16 mouse cellular contexts compared by ENCODE assay signal in the genomic region with DNA sequence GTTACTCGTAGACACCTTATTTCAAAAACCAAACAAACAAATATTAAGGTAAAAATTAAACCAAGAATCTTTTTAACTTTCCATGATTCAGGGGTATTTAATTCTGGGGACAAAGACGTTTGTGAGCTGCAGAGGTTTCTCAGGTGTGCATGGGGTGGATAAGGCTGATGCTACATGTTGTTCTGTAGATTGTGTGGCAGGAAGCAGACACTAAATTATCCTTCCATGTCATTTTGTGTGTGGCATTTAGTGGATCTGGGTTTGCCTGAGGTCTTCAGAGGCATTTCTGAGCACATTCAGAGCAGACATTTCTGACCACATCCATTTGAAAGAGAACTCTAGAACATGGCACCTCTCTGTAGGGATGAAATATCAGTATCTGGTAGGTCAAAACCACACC. TPM values are rescaled to one million over a fixed set of nuclear protein-coding genes. Genes with fewer than 3 reads are reported as not detected.
DNase-seq lines count a peak whose midpoint lies in the region; ATAC-seq and TF ChIP-seq lines count a peak whose summit lies in the region.
"Had no signal": no experiment of that assay in that cellular context is flagged by ENCODE, and none has a peak within 500 bp of the region (broad histone marks: within the 10 kb centered on the region; RNA-seq: fewer than 3 reads in every experiment).

No protein-coding gene starts in this region.

- no peak overlapping the region for H3K4me3 ChIP-seq in heart, embryonic 10.5 days
- H3K4me3 ChIP-seq in lung, postnatal 0 days (ENCODE audit: low read depth, low read length) = no peak overlapping the region
- no peak overlapping the region for H3K4me3 ChIP-seq in heart, embryonic 16.5 days (ENCODE audit: low read length)
- no peak overlapping the region for H3K4me3 ChIP-seq in liver, postnatal 0 days (ENCODE audit: low read depth, low read length)
- H3K4me3 ChIP-seq: embryonic facial prominence, embryonic 13.5 days; hindbrain, embryonic 10.5 days; midbrain, embryonic 12.5 days had no signal

- no peak for ATAC-seq in lung, postnatal 0 days
- ATAC-seq in heart, embryonic 16.5 days (replicated peaks; ENCODE audit: extremely low read depth, insufficient read depth, low FRiP score) = no peak
- no peak for ATAC-seq in liver, postnatal 0 days
- ATAC-seq: forebrain, postnatal 0 days had no signal

- TF ChIP-seq EP300 in lung, postnatal 0 days (IDR thresholded peaks at IDR 0.05) = no peak
- no peak for TF ChIP-seq EP300 in liver, postnatal 0 days (IDR thresholded peaks at IDR 0.05; ENCODE audit: low read depth)

- intact Hi-C loops in heart, postnatal 25 days (cut with DNase I) = loop anchor here (2.0 kb wide), 1 partner anchor 120 kb away; no protein-coding TSS in a partner anchor

- 72% methylated on average over 2 of the region's 2 CpGs for WGBS in heart, embryonic 10.5 days
- WGBS in lung, postnatal 0 days = 73% methylated on average over 2 of the region's 2 CpGs
- 79% methylated on average over 2 of the region's 2 CpGs for WGBS in heart, embryonic 16.5 days
- WGBS in liver, postnatal 0 days (ENCODE audit: insufficient replicate concordance) = 65% methylated on average over 2 of the region's 2 CpGs

- H3K4me1 ChIP-seq in heart, embryonic 10.5 days = peaks cover 71% of the 10 kb centered on the region
- peaks cover 26% of the 10 kb centered on the region; the same call in 1 of the 2 replicates for H3K4me1 ChIP-seq in lung, postnatal 0 days (ENCODE audit: insufficient read depth, low read depth, low read length)
- peaks cover 65% of the 10 kb centered on the region for H3K4me1 ChIP-seq in heart, embryonic 16.5 days (ENCODE audit: control insufficient read depth, insufficient read depth, low read length)
- H3K4me1 ChIP-seq in liver, postnatal 0 days (ENCODE audit: insufficient read depth) = peaks cover 49% of the 10 kb centered on the region

- H3K36me3 ChIP-seq in heart, embryonic 10.5 days = peaks cover 11% of the 10 kb centered on the region; the same call in 1 of the 2 replicates
- no peaks in the 10 kb centered on the region for H3K36me3 ChIP-seq in lung, postnatal 0 days (ENCODE audit: insufficient read depth, low read length)
- no peaks in the 10 kb centered on the region for H3K36me3 ChIP-seq in heart, embryonic 16.5 days (ENCODE audit: control insufficient read depth, insufficient read depth)
- no peaks in the 10 kb centered on the region for H3K36me3 ChIP-seq in liver, postnatal 0 days (replicated peaks; ENCODE audit: insufficient read depth, low read length)
- H3K36me3 ChIP-seq: embryonic facial prominence, embryonic 13.5 days; midbrain, embryonic 12.5 days had no signal

- no peaks in the 10 kb centered on the region for H3K27me3 ChIP-seq in heart, embryonic 10.5 days (ENCODE audit: insufficient read depth, poor library complexity, severe bottlenecking)
- H3K27me3 ChIP-seq in lung, postnatal 0 days (replicated peaks; ENCODE audit: insufficient read depth, low read length) = no peaks in the 10 kb centered on the region
- no peaks in the 10 kb centered on the region for H3K27me3 ChIP-seq in heart, embryonic 16.5 days (ENCODE audit: control insufficient read depth, insufficient read depth, low read length)
- H3K27me3 ChIP-seq in liver, postnatal 0 days (ENCODE audit: insufficient read depth, low read length) = no peaks in the 10 kb centered on the region
- H3K27me3 ChIP-seq: embryonic facial prominence, embryonic 13.5 days; midbrain, embryonic 12.5 days had no signal

- no peak overlapping the region for H3K9ac ChIP-seq in lung, postnatal 0 days (replicated peaks; ENCODE audit: low read depth)
- H3K9ac ChIP-seq in heart, embryonic 16.5 days (ENCODE audit: low read length) = no peak overlapping the region
- no peak overlapping the region for H3K9ac ChIP-seq in liver, postnatal 0 days (replicated peaks)
- H3K9ac ChIP-seq: embryonic facial prominence, embryonic 13.5 days; forebrain, postnatal 0 days; midbrain, embryonic 12.5 days had no signal

- TF ChIP-seq CTCF in lung, postnatal 0 days (IDR thresholded peaks at IDR 0.05) = no peak
- no peak for TF ChIP-seq CTCF in liver, postnatal 0 days (IDR thresholded peaks at IDR 0.05; ENCODE audit: low read depth)

- H3K27ac ChIP-seq in heart, embryonic 10.5 days = peak overlapping the region; percentile 26; the same call in 1 of the 2 replicates
- peak overlapping the region; percentile 75; the same call in 1 of the 2 replicates for H3K27ac ChIP-seq in lung, postnatal 0 days (ENCODE audit: low read length)
- peak overlapping the region; percentile 89 for H3K27ac ChIP-seq in heart, embryonic 16.5 days (ENCODE audit: low read length)
- H3K27ac ChIP-seq in liver, postnatal 0 days (ENCODE audit: low read depth) = peak overlapping the region; percentile 88
- H3K27ac ChIP-seq: hindbrain, embryonic 10.5 days; midbrain, embryonic 12.5 days had no signal

- no peak for DNase-seq in heart, embryonic 10.5 days (ENCODE audit: low spot score)
- no peak for DNase-seq in heart, postnatal 25 days (ENCODE audit: low spot score)
- DNase-seq in lung, postnatal 0 days (ENCODE audit: low spot score) = no peak
- no peak for DNase-seq in lung, postnatal 10 days
- DNase-seq in liver, postnatal 0 days = no peak
- no peak for DNase-seq in B cell, adult 2 months
- no peak for DNase-seq in thymus, postnatal 25 days
- DNase-seq: cerebellum, adult 9-11 months; forebrain, postnatal 0 days; kidney, adult 9 months; layer of hippocampus, postnatal 36 days; right cerebral cortex, postnatal 25 days had no signal

- H3K4me2 ChIP-seq in lung, postnatal 0 days (replicated peaks; ENCODE audit: low read depth, low read length) = no peak overlapping the region
- no peak overlapping the region for H3K4me2 ChIP-seq in heart, embryonic 16.5 days (ENCODE audit: low read depth, low read length)
- H3K4me2 ChIP-seq in liver, postnatal 0 days (ENCODE audit: low read depth, low read length) = no peak overlapping the region
- H3K4me2 ChIP-seq: embryonic facial prominence, embryonic 13.5 days; midbrain, embryonic 12.5 days had no signal

- H3K9me3 ChIP-seq in heart, embryonic 10.5 days = no peaks in the 10 kb centered on the region
- no peaks in the 10 kb centered on the region for H3K9me3 ChIP-seq in lung, postnatal 0 days (ENCODE audit: low read length)
- no peaks in the 10 kb centered on the region for H3K9me3 ChIP-seq in heart, embryonic 16.5 days (replicated peaks; ENCODE audit: control insufficient read depth, low read length)
- H3K9me3 ChIP-seq in liver, postnatal 0 days (ENCODE audit: low read length) = no peaks in the 10 kb centered on the region
- H3K9me3 ChIP-seq: embryonic facial prominence, embryonic 13.5 days; hindbrain, embryonic 10.5 days; midbrain, embryonic 12.5 days had no signal

RNA-seq across cellular contexts. Expression of a gene that starts 52.9 kb away (rescaled TPM):
- 128 and 173 TPM in 2 replicates for polyA plus RNA-seq in heart, embryonic 10.5 days (2016; fragmentation: Nextera tagmentation; extraction: Ambion mirVana)
- 10 to 100 TPM; 50.2 to 53.3 TPM for total RNA-seq in heart, postnatal 25 days (2021)
- 92.9 and 100 TPM in 2 replicates for polyA plus RNA-seq in lung, postnatal 0 days (2015; fragmentation: Nextera tagmentation; extraction: Ambion mirVana)
- 107 and 109 TPM in 2 replicates for polyA plus RNA-seq in heart, embryonic 16.5 days (2015; fragmentation: Nextera tagmentation; extraction: Ambion mirVana)
- polyA plus RNA-seq in liver, postnatal 0 days (2015; fragmentation: Nextera tagmentation; extraction: Ambion mirVana) = 17.5 and 21.4 TPM in 2 replicates

Comparison
In these comparisons a context has a peak if more than half of its experiments do, and no peak if none do; other contexts are left out.
1. H3K27ac ChIP-seq: peak in every context shown above with its lines; median percentile 89 in heart, embryonic 16.5 days; 88 in liver, postnatal 0 days; 75 in lung, postnatal 0 days; 26 in heart, embryonic 10.5 days.